Mouse (Mus musculus) mouse embryonic stem cell (cell line): Measurements from ENCODE around the gene Arsb.

Source experiments
- in situ Hi-C, 2 experiments: fragments of 300-500 bp; cut with MboI; formaldehyde crosslinking; loops; 1 replicate in 1 of 2; 3 replicates in 1 of 2; pipeline ENCODE4 v1.14.3; 2019 to 2020; ENCODE audit warnings: low sequenced_read_pairs in 2 of 2, low pct_unique_long_range_greater_than_20kb in 1 of 2, mixed read lengths in 1 of 2; ENCODE audit not compliant: unreplicated experiment in 1 of 2

Arsb gene

GRCm38 (mm10) chr13:93771588-93772278 lies at the start of gene Arsb:
TSS of gene Arsb (plus strand) at chr13:93771630.
- in situ Hi-C loops = no loop called here

GRCm38 (mm10) chr13:93721916-93722315 lies 49.5 kb upstream of the Arsb start:
- in situ Hi-C loops = loop anchor here (10.0 to 25.0 kb wide), 3 partner anchors 87 to 735 kb away; partner anchors contain the start of gene Bhmt (in 1 of the 2)

- in situ Hi-C loops = loop anchor here (10.0 to 25.0 kb wide), 3 partner anchors 89 to 736 kb away; partner anchors contain the start of gene Bhmt (in 1 of the 2)
These were observed 48.0 kb upstream of the Arsb start for GRCm38 (mm10) chr13:93723455-93723854.

- in situ Hi-C loops = loop anchor here (10.0 to 25.0 kb wide), 3 partner anchors 89 to 737 kb away; partner anchors contain the start of gene Bhmt (in 1 of the 2)
These were observed 47.2 kb upstream of the Arsb start for GRCm38 (mm10) chr13:93724206-93724605.

GRCm38 (mm10) chr13:93735131-93735636 lies 36.2 kb upstream of the Arsb start:
- in situ Hi-C loops = no loop called here

- in situ Hi-C loops = no loop called here
These were observed 27.3 kb upstream of the Arsb start for GRCm38 (mm10) chr13:93744118-93744517.

GRCm38 (mm10) chr13:93752597-93753400 lies 18.6 kb upstream of the Arsb start:
- in situ Hi-C loops = no loop called here

GRCm38 (mm10) chr13:93755084-93755483 lies 16.3 kb upstream of the Arsb start:
- in situ Hi-C loops = no loop called here

GRCm38 (mm10) chr13:93756674-93757073 lies 14.8 kb upstream of the Arsb start:
- in situ Hi-C loops = no loop called here

GRCm38 (mm10) chr13:93757514-93757913 lies 13.9 kb upstream of the Arsb start:
- in situ Hi-C loops = no loop called here

GRCm38 (mm10) chr13:93758149-93758898 lies 13.1 kb upstream of the Arsb start:
- in situ Hi-C loops = no loop called here

- in situ Hi-C loops = no loop called here
These were observed 9.6 kb upstream of the Arsb start for GRCm38 (mm10) chr13:93761831-93762230.

GRCm38 (mm10) chr13:93762879-93763278 lies 8.6 kb upstream of the Arsb start:
- in situ Hi-C loops = no loop called here

GRCm38 (mm10) chr13:93764321-93764973 lies 7.0 kb upstream of the Arsb start:
- in situ Hi-C loops = no loop called here

GRCm38 (mm10) chr13:93771031-93771587 lies 321 bp upstream of the Arsb start:
- in situ Hi-C loops = no loop called here

GRCm38 (mm10) chr13:93772279-93772636 lies 828 bp downstream of the Arsb start:
- in situ Hi-C loops = no loop called here

GRCm38 (mm10) chr13:93772861-93773260 lies 1.4 kb downstream of the Arsb start:
- in situ Hi-C loops = no loop called here

- in situ Hi-C loops = no loop called here
These were observed 2.4 kb downstream of the Arsb start for GRCm38 (mm10) chr13:93773704-93774315.
